Mouse (Mus musculus): ENCODE measurements around the gene Psmd1. TPM values are rescaled to one million over a fixed set of nuclear protein-coding genes. Genes with fewer than 3 reads are reported as not detected.

Gene Psmd1
- 35.3 and 52.3 TPM in 2 replicates for total RNA-seq (2015; ENCODE audit: low replicate concordance)
- total RNA-seq (2017; ENCODE audit: low replicate concordance): 67.7 and 69.2 TPM in 2 replicates

GRCm38 (mm10) chr1:86064271-86064991 lies at the start of gene Psmd1:
Psmd1 (plus strand) TSS chr1:86064387.
- ATAC-seq (replicated peaks; ENCODE audit: low FRiP score, poor library complexity, severe bottlenecking): peak; percentile 89

- peak; percentile 79 for ATAC-seq (replicated peaks; ENCODE audit: low FRiP score, poor library complexity, severe bottlenecking)
These were observed 48.4 kb upstream of the Psmd1 start for GRCm38 (mm10) chr1:86015758-86016157.

- no peak for ATAC-seq (replicated peaks; ENCODE audit: low FRiP score, poor library complexity, severe bottlenecking)
These were observed 47.7 kb upstream of the Psmd1 start, which contains the start of gene Spata3 for GRCm38 (mm10) chr1:86016516-86016915. Spata3 (plus strand) TSS chr1:86016816.

- no peak for ATAC-seq (replicated peaks; ENCODE audit: low FRiP score, poor library complexity, severe bottlenecking)
These were observed 45.7 kb upstream of the Psmd1 start for GRCm38 (mm10) chr1:86018235-86019055.

- ATAC-seq (replicated peaks; ENCODE audit: low FRiP score, poor library complexity, severe bottlenecking): no peak
These were observed 42.7 kb upstream of the Psmd1 start for GRCm38 (mm10) chr1:86021365-86021989.

- no peak for ATAC-seq (replicated peaks; ENCODE audit: low FRiP score, poor library complexity, severe bottlenecking)
These were observed 31.8 kb upstream of the Psmd1 start for GRCm38 (mm10) chr1:86032273-86032987.

GRCm38 (mm10) chr1:86038191-86038951 lies 25.8 kb upstream of the Psmd1 start:
- ATAC-seq (replicated peaks; ENCODE audit: low FRiP score, poor library complexity, severe bottlenecking): peak; percentile 74

- ATAC-seq (replicated peaks; ENCODE audit: low FRiP score, poor library complexity, severe bottlenecking): no peak
These were observed 24.1 kb upstream of the Psmd1 start for GRCm38 (mm10) chr1:86040131-86040530.

GRCm38 (mm10) chr1:86040817-86041216 lies 23.4 kb upstream of the Psmd1 start:
- no peak for ATAC-seq (replicated peaks; ENCODE audit: low FRiP score, poor library complexity, severe bottlenecking)

- ATAC-seq (replicated peaks; ENCODE audit: low FRiP score, poor library complexity, severe bottlenecking): no peak
These were observed 19.1 kb upstream of the Psmd1 start for GRCm38 (mm10) chr1:86045056-86045455.

- no peak for ATAC-seq (replicated peaks; ENCODE audit: low FRiP score, poor library complexity, severe bottlenecking)
These were observed 18.1 kb upstream of the Psmd1 start, which contains the start of gene 2810459M11Rik for GRCm38 (mm10) chr1:86045848-86046805. 2810459M11Rik (plus strand) TSS chr1:86045863.

GRCm38 (mm10) chr1:86046833-86047563 lies 17.2 kb upstream of the Psmd1 start:
- no peak for ATAC-seq (replicated peaks; ENCODE audit: low FRiP score, poor library complexity, severe bottlenecking)

GRCm38 (mm10) chr1:86048231-86048630 lies 16.0 kb upstream of the Psmd1 start:
- no peak for ATAC-seq (replicated peaks; ENCODE audit: low FRiP score, poor library complexity, severe bottlenecking)

GRCm38 (mm10) chr1:86048744-86049143 lies 15.4 kb upstream of the Psmd1 start:
- ATAC-seq (replicated peaks; ENCODE audit: low FRiP score, poor library complexity, severe bottlenecking): no peak

- no peak for ATAC-seq (replicated peaks; ENCODE audit: low FRiP score, poor library complexity, severe bottlenecking)
These were observed 10.8 kb upstream of the Psmd1 start for GRCm38 (mm10) chr1:86053198-86053921.

GRCm38 (mm10) chr1:86054943-86055342 lies 9.2 kb upstream of the Psmd1 start:
- no peak for ATAC-seq (replicated peaks; ENCODE audit: low FRiP score, poor library complexity, severe bottlenecking)

GRCm38 (mm10) chr1:86056284-86056683 lies 7.9 kb upstream of the Psmd1 start:
- ATAC-seq (replicated peaks; ENCODE audit: low FRiP score, poor library complexity, severe bottlenecking): no peak

All from erythroblast, adult 5-6 weeks (primary cell).